Mouse (Mus musculus): ENCODE measurements around the gene Fanca. TPM values are rescaled to one million over a fixed set of nuclear protein-coding genes. Genes with fewer than 3 reads are reported as not detected.

The Fanca gene
- polyA plus RNA-seq, 1 experiment, result 51.2 TPM

DNA sequence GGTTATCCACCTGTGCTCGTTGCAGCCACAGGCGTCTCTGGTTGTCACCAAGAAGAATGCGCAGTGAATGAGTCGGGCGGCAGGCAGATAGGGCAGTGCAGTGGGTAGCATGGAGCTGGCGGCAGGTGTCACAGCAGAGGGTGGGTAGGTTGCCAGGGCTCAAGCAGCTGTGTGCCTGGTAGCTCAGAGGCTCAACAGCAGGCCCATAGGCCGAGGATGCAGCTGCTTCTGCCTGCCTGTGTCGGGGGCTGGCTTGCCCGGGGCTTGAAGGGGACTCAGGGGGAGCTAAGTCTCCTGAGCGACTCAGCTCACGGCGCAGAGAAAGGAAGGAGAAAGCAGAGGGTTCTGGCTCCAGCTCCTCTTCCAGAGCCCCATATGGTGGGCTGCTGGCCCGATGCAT is 85.1 kb downstream of the Fanca start:
- TF ChIP-seq GATA1 (IDR thresholded peaks at IDR 0.05; ENCODE audit: low read length), result no peak

DNA sequence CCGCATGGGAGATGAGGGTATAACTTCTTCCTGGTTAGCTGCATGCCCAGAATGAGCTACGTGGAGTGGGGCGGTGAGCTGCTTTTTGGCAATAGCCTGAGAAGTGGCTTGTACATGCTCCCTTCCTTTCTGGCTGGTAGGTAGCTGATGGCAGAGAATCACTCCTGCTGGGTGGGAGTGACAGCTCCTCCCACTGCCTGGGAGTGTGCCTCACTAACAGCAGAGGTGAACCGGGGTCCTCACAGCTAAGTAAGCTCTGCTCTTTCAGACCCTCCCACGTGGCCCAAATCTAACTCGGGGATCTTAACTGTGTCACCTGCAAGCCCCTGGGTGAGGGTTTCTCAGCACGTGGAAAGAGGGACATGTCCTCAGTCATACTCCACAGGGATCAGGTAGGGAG is 85.8 kb downstream of the Fanca start:
- TF ChIP-seq GATA1 (IDR thresholded peaks at IDR 0.05; ENCODE audit: low read length), result no peak

GRCm38 (mm10) chr8:123231742-123232141 is 86.6 kb downstream of the Fanca start:
- no peak for TF ChIP-seq GATA1 (IDR thresholded peaks at IDR 0.05; ENCODE audit: low read length)

DNA sequence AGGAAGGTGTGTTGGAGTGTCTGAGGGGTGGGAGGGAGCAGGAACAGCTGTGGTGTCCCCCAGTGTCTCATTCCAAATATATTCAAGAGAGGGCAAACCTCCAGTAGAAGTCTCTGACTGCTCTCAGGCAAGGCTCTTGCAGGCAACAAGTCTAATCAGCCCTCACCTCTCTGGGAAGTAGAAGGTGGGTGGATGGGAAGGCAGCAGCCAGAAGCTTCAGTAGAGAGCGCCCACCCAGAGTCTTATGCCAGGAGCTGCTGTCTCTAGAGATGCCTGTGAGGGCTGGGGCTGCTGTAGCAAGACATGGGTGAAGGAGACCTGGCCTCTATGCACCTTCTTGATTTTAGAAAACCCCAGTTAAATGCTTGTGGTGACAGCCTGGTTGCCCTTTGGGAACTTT is 90.0 kb downstream of the Fanca start:
- TF ChIP-seq GATA1 (IDR thresholded peaks at IDR 0.05; ENCODE audit: low read length), result no peak

DNA sequence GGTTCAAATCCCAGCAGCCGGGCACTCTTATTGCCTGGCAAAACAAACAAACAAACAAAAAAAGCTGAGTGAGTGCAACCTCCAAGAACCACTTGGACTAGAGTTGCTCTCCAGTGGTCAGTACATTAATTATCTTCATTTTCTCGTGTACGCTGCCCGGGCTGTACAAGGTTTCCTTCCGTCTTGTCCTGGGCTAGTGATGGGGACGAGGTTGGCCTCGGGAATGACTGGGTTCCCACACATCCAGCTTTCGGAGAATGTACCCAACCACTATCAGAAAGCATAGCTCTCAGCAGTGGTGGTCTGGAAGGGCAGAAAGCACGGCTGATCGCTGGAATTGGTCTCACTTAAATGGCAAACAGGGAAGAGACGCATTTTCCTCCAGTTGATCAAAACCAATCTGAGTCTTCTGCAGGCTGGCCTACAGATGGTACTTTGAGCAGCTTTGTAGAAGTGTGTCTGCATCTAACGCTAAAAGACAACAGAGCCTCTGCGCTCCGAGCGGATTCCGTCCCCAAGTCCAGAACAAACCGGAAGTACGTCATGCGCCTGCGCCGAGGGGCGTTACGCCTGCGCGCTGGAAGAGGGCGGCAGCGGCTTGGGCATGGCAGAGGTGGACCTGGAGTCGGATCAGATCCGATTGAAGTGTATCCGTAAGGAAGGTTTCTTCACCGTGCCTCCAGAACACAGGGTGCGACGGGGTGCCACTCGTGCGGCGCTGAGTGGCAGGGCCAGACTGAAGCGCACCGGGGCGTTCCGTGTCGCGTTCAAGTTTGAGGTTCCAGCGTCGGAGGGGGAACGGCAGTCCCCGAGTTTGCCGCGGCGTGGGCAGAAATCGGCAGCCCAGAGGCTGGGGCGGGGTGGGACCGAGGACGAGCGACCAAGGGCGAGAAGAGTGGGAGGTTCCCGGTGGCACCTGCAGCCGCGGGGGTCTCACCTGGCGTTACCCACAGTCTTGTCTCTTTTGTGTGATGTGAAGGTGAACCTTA is 93.8 kb downstream of the Fanca start, which contains the start of gene Cdk10:
Gene Cdk10 (plus strand): TSS at position 565 of the 989 bp plus-strand sequence.
- no peak for TF ChIP-seq GATA1 (IDR thresholded peaks at IDR 0.05; ENCODE audit: low read length)

- no peak for TF ChIP-seq GATA1 (IDR thresholded peaks at IDR 0.05; ENCODE audit: low read length)
Observed at GRCm38 (mm10) chr8:123220917-123221316, 97.5 kb downstream of the Fanca start.

Other genes with a start within 250 kb of the Fanca start
- 3,898 and 4,864 TPM in 2 replicates for gene Rpl13, start 216.2 kb downstream of the Fanca start, polyA plus RNA-seq (2012)
- gene Cpne7, start 201.2 kb downstream of the Fanca start, polyA plus RNA-seq (2012), result 15.3 and 20.9 TPM in 2 replicates
- not detected in 2 replicates for gene Sult5a1, start 160.3 kb downstream of the Fanca start, polyA plus RNA-seq (2012)
- gene Dpep1, start 132.3 kb downstream of the Fanca start, polyA plus RNA-seq (2012), result not detected in 2 replicates
- gene Chmp1a, start 105.8 kb downstream of the Fanca start, polyA plus RNA-seq (2012), result 46.9 and 51.5 TPM in 2 replicates
- 0.21 and 0.54 TPM in 2 replicates for gene Spata33, start 105.7 kb downstream of the Fanca start, polyA plus RNA-seq (2012)
- 69.4 and 91.1 TPM in 2 replicates for gene Cdk10, start 93.7 kb downstream of the Fanca start, polyA plus RNA-seq (2012)
- gene Spata2l, start 82.3 kb downstream of the Fanca start, polyA plus RNA-seq (2012), result 4.9 and 6.5 TPM in 2 replicates
- 7.1 and 8.6 TPM in 2 replicates for gene Zfp276, start 64.4 kb downstream of the Fanca start, polyA plus RNA-seq (2012)
- 65.3 and 87.9 TPM in 2 replicates for gene Vps9d1, start 64.2 kb downstream of the Fanca start, polyA plus RNA-seq (2012)
- 0.22 and 0.26 TPM in 2 replicates for gene Spire2, start 14.1 kb upstream of the Fanca start, polyA plus RNA-seq (2012)
- gene Tcf25, start 55.2 kb upstream of the Fanca start, polyA plus RNA-seq (2012), result 96.6 and 104 TPM in 2 replicates
- gene Mc1r, start 88.5 kb upstream of the Fanca start, polyA plus RNA-seq (2012), result 0.02 and 0.03 TPM in 2 replicates
- gene Tubb3, start 92.8 kb upstream of the Fanca start, polyA plus RNA-seq (2012), result 0.59 and 0.68 TPM in 2 replicates
- gene Def8, start 105.0 kb upstream of the Fanca start, polyA plus RNA-seq (2012), result 6.4 and 13.0 TPM in 2 replicates
- gene Afg3l1, start 159.3 kb upstream of the Fanca start, polyA plus RNA-seq (2012), result 25.4 and 27.4 TPM in 2 replicates
- not detected in 2 replicates for gene Dbndd1, start 196.9 kb upstream of the Fanca start, polyA plus RNA-seq (2012)
- 18.1 and 24.4 TPM in 2 replicates for gene Gas8, start 200.3 kb upstream of the Fanca start, polyA plus RNA-seq (2012)

Measured in G1E-ER4 (cell line).